Mouse (Mus musculus) heart, embryonic 15.5 days (tissue): ENCODE measurements at regions not wholly inside any gene's neighbourhood (a gene's known extent, or its start where the extent isn't known, plus 50 kb on each side); places are given as distances from the start of the nearest gene placed in this dataset.
"Not testable (repeated sequence)": the region's sequence is repeated elsewhere in the genome, so short reads cannot be mapped to it uniquely, and the experiment has no call there.

Experiments used
- ATAC-seq: fragments of 200-750 bp; cut with Nextera tagmentation; replicated peaks from 2 replicates; pipeline ENCODE4 v1.8.0; 2017; ENCODE audit warnings: low read depth, moderate TSS enrichment; ENCODE audit not compliant: insufficient number of reproducible peaks, insufficient read depth, low FRiP score
- H3K27ac ChIP-seq: fragments of 300-500 bp; sonication (generic); 2 replicates; pipeline ENCODE4 v1.5.1; 2015; ENCODE audit warnings: mild to moderate bottlenecking, inconsistent platforms
- H3K27me3 ChIP-seq: fragments of 300-500 bp; sonication (generic); 2 replicates; pipeline ENCODE4 v1.6.1; 2015; ENCODE audit warnings: inconsistent platforms
- H3K36me3 ChIP-seq: fragments of 300-500 bp; sonication (generic); 2 replicates; pipeline ENCODE4 v1.6.1; 2015; ENCODE audit warnings: mild to moderate bottlenecking, inconsistent platforms
- H3K4me1 ChIP-seq: fragments of 300-500 bp; sonication (generic); replicated peaks from 2 replicates; pipeline ENCODE4 v1.6.1; 2015; ENCODE audit warnings: inconsistent platforms
- H3K4me2 ChIP-seq: fragments of 300-500 bp; sonication (generic); 2 replicates; pipeline ENCODE4 v1.6.1; 2015; ENCODE audit warnings: inconsistent platforms, mild to moderate bottlenecking, moderate library complexity
- H3K4me3 ChIP-seq: fragments of 300-500 bp; sonication (generic); 2 replicates; pipeline ENCODE4 v1.5.1; 2015; ENCODE audit warnings: mild to moderate bottlenecking, inconsistent platforms
- H3K9ac ChIP-seq: fragments of 300-500 bp; sonication (generic); 2 replicates; pipeline ENCODE4 v1.6.1; 2015; ENCODE audit warnings: mild to moderate bottlenecking, inconsistent platforms
- H3K9me3 ChIP-seq: fragments of 300-500 bp; sonication (generic); replicated peaks from 2 replicates; pipeline ENCODE4 v1.6.1; 2016; ENCODE audit warnings: inconsistent platforms
- WGBS: fragments of 180-500 bp; shearing (Covaris S2); methylation state at CpG from one replicate; pipeline ENCODE4 v1.1.7; 2015; ENCODE audit warnings: mixed read lengths; 5-methylcytosine and 5-hydroxymethylcytosine counted together

- no peak overlapping the region for H3K4me2 ChIP-seq
Measured at GRCm38 (mm10) chr16:55758707-55759067, 80.0 kb downstream of the Nfkbiz start.

GRCm38 (mm10) chr16:55757952-55758706, 80.6 kb downstream of the Nfkbiz start:
- Histone ChIP-seq H3K9me3 (no peaks in the 10 kb centered on the region), H3K36me3 (no peaks in the 10 kb centered on the region), H3K27me3 (no peaks in the 10 kb centered on the region), H3K4me3 (no peak overlapping the region), H3K27ac (no peak overlapping the region), H3K4me1 (no peaks in the 10 kb centered on the region), H3K9ac (no peak overlapping the region), H3K4me2 (no peak overlapping the region)
- WGBS, result 49% methylated on average over 4 of the region's 5 CpGs
- ATAC-seq, result no peak

More at GRCm38 (mm10) chr16:55758707-55759067, 80.0 kb downstream of the Nfkbiz start:
- Histone ChIP-seq H3K4me3 (no peak overlapping the region), H3K36me3 (no peaks in the 10 kb centered on the region), H3K9ac (no peak overlapping the region), H3K4me1 (no peaks in the 10 kb centered on the region), H3K27ac (no peak overlapping the region), H3K27me3 (no peaks in the 10 kb centered on the region), H3K9me3 (no peaks in the 10 kb centered on the region)
- ATAC-seq, result no peak
- 61% methylated on average over 11 of the region's 11 CpGs for WGBS

GRCm38 (mm10) chr16:55757422-55757815, 81.3 kb downstream of the Nfkbiz start:
- H3K27me3 ChIP-seq, H3K4me3 ChIP-seq, H3K27ac ChIP-seq, H3K4me2 ChIP-seq, H3K9ac ChIP-seq, ATAC-seq, H3K9me3 ChIP-seq, H3K4me1 ChIP-seq, H3K36me3 ChIP-seq: not testable (repeated sequence)
- 77% methylated on average over 3 of the region's 3 CpGs for WGBS

GRCm38 (mm10) chr16:55756764-55757421, 81.8 kb downstream of the Nfkbiz start:
- Histone ChIP-seq H3K27me3 (no peaks in the 10 kb centered on the region), H3K4me3 (no peak overlapping the region), H3K9me3 (no peaks in the 10 kb centered on the region), H3K36me3 (no peaks in the 10 kb centered on the region), H3K27ac (no peak overlapping the region), H3K9ac (no peak overlapping the region), H3K4me2 (no peak overlapping the region), H3K4me1 (no peaks in the 10 kb centered on the region)
- no peak for ATAC-seq
- 82% methylated on average over 15 of the region's 15 CpGs for WGBS

DNA sequence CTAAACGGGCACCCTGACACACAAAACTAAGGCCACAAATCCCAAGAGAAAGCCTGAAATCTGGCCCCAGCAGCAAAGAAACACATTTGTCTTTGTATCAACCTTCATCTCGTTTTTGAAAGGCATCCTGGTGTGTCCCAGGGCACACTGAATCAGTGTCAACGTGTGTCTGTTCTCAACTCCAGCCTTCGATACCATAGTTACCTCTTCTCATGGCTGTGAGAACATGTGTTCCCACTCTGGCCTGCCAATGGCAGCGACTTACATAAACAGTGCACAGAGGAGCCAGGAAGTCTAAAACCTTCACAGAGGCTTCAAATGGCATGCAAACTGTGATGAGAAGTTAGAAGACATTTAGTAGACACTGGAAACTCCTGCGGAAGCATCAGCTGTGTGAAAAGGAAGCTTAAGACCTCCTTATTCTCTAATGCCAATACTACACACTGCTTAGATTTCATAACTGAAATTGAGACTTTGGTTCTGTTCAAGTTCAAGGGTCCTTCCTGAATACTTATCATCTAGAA, 83.3 kb downstream of the Nfkbiz start:
- Histone ChIP-seq H3K9ac (no peak overlapping the region), H3K4me1 (no peaks in the 10 kb centered on the region), H3K4me3 (no peak overlapping the region), H3K27ac (no peak overlapping the region), H3K4me2 (no peak overlapping the region), H3K9me3 (no peaks in the 10 kb centered on the region), H3K36me3 (no peaks in the 10 kb centered on the region), H3K27me3 (no peaks in the 10 kb centered on the region)
- WGBS, result 67% methylated on average over 6 of the region's 6 CpGs
- no peak for ATAC-seq

- H3K9me3 ChIP-seq, result no peaks in the 10 kb centered on the region
- no peak overlapping the region for H3K4me2 ChIP-seq
- no peak overlapping the region for H3K4me3 ChIP-seq
- no peaks in the 10 kb centered on the region for H3K4me1 ChIP-seq
- H3K36me3 ChIP-seq, result no peaks in the 10 kb centered on the region
- H3K27me3 ChIP-seq, result no peaks in the 10 kb centered on the region
- H3K27ac ChIP-seq, result no peak overlapping the region
- no peak for ATAC-seq
- 78% methylated on average over 14 of the region's 14 CpGs for WGBS
- H3K9ac ChIP-seq, result no peak overlapping the region
Measured at GRCm38 (mm10) chr16:55754092-55754763, 84.5 kb downstream of the Nfkbiz start.

GRCm38 (mm10) chr16:55753380-55753779, 85.3 kb downstream of the Nfkbiz start:
- ATAC-seq, result no peak
- Histone ChIP-seq H3K36me3 (no peaks in the 10 kb centered on the region), H3K4me2 (no peak overlapping the region), H3K27ac (no peak overlapping the region), H3K9me3 (no peaks in the 10 kb centered on the region), H3K4me3 (no peak overlapping the region), H3K27me3 (no peaks in the 10 kb centered on the region), H3K4me1 (no peaks in the 10 kb centered on the region), H3K9ac (no peak overlapping the region)
- 74% methylated on average over 4 of the region's 4 CpGs for whole genome bisulfite sequencing

DNA sequence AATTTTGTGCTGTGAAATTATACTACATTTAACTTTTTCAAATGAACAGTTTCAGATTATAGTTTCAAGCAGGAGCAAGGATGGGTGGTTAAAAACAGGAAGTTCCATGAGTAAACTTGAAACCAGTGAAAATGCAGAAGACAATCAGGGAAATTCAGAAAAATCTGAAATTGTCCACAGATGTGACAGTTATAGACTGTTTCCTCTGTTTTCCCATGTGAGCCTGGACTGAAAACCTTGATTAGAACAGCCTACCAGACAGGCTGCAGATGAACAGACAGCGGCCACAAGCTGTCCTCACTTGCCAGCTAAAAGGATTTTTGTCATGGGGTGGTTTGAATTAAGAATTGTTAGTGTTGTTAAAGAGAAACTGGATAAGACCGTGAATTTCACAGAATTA, 91.4 kb downstream of the Nfkbiz start:
- no peak for ATAC-seq
- Histone ChIP-seq H3K4me2 (no peak overlapping the region), H3K36me3 (no peaks in the 10 kb centered on the region), H3K9me3 (no peaks in the 10 kb centered on the region), H3K27me3 (no peaks in the 10 kb centered on the region), H3K9ac (no peak overlapping the region), H3K4me1 (no peaks in the 10 kb centered on the region), H3K4me3 (no peak overlapping the region), H3K27ac (no peak overlapping the region)
- WGBS, result 45% methylated on average over 2 of the region's 2 CpGs

DNA sequence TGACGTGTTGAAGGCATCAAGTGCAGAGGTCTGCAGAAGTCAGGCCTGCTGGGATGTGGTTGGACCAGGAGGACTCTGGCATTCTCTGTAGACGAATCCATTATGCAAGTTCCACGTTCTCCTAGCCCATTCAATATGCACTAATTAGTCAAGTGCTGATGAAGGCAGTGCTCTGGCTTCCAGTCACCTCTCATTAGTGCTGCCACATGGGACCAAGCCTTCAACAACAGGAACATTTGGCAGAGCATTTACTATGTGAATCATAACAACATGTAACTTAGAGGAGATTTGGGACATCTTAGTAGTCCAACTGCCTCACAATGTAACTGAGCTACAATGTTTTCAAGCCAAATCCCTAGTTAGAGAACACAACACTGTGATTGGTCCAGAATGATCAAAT, 92.5 kb downstream of the Nfkbiz start:
- Histone ChIP-seq H3K27me3 (no peaks in the 10 kb centered on the region), H3K27ac (no peak overlapping the region), H3K4me1 (no peaks in the 10 kb centered on the region), H3K4me3 (no peak overlapping the region), H3K9me3 (no peaks in the 10 kb centered on the region), H3K4me2 (no peak overlapping the region), H3K9ac (no peak overlapping the region), H3K36me3 (no peaks in the 10 kb centered on the region)
- no peak for ATAC-seq
- 68% methylated on average over 3 of the region's 3 CpGs for WGBS

GRCm38 (mm10) chr16:55745094-55745493, 93.6 kb downstream of the Nfkbiz start:
- WGBS, result 59% methylated on average over 3 of the region's 3 CpGs
- no peak overlapping the region for H3K4me2 ChIP-seq
- no peak overlapping the region for H3K9ac ChIP-seq
- no peak overlapping the region for H3K27ac ChIP-seq
- H3K27me3 ChIP-seq, result no peaks in the 10 kb centered on the region
- H3K9me3 ChIP-seq, result no peaks in the 10 kb centered on the region
- H3K4me1 ChIP-seq, result no peaks in the 10 kb centered on the region
- no peak for ATAC-seq
- no peaks in the 10 kb centered on the region for H3K36me3 ChIP-seq
- no peak overlapping the region for H3K4me3 ChIP-seq

DNA sequence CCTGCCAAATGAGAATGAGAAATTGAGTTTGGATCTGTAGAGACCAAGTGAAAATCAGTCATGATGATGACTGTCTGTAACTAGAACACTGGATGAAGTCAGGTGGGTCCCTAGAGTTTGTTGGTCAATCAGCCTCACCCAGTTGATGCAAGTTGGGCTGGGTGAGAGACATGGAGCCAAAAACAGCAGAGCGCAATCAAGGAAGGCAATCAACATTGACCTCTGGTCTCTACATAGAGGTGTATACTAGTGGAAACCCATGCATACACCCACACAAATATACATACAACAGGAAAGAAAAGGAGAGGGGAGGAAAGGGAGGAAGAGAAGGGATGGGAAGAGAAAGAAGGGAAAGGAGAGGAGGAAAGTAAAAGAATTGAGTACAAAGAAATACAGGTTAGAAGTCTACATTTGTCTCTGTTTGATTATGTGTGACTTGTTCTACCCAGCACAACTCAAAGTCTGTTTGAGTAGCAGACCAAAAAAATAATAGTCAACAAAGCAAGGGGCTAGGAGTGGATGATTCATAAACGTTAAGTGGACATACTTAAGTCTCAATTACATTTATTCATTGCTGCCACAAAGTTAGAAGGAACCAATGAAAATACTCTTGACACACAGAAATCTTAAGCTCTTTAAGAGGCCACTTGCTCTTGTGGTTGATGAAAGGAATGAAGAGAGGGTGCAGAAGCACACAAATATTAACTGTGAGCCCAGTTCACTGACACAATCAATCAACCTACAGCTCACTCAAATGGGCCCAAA, 97.4 kb downstream of the Nfkbiz start:
- Histone ChIP-seq H3K9me3 (no peaks in the 10 kb centered on the region), H3K36me3 (no peaks in the 10 kb centered on the region), H3K4me1 (no peaks in the 10 kb centered on the region), H3K9ac (no peak overlapping the region), H3K27me3 (no peaks in the 10 kb centered on the region), H3K4me3 (no peak overlapping the region), H3K4me2 (no peak overlapping the region), H3K27ac (no peak overlapping the region)
- 82% methylated on average over 2 of the region's 2 CpGs for WGBS
- no peak for ATAC-seq
